In the genomic region with DNA sequence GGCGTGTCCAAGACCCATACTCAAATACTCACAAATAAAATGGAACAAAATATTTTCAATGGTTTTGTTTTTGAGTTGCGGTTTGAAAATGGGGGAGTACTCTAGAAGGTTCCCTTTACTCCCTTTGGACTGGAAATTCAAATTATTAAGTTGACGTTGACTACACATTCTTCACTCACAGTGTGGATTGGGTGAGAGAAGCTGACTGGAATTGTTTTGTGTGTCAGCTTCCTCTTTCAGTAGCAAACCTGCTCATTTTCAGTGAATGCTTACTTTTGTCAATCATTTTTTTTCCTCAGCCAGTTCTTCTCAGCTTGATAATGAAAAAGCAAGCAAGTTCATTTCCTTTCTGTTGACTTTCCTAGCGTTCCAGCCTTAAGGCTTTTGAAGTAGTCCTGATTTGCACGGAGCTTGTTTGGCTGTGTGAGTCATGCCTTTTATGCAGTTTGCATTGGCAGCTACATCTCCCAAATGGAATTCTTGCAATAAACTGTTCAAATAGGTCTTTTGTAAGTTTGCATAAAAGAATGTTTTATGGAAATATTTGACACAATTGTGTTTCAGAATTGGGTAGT, we compare ENCODE assay signal across 21 mouse cellular contexts.
DNase-seq lines count a peak whose midpoint lies in the region; TF ChIP-seq lines count a peak whose summit lies in the region.
"Had no signal": no experiment of that assay in that cellular context is flagged by ENCODE, and none has a peak within 500 bp of the region (broad histone marks: within the 10 kb centered on the region; RNA-seq: fewer than 3 reads in every experiment).

No protein-coding gene starts in this region.

- no peaks in the 10 kb centered on the region for H3K36me3 ChIP-seq in myocyte (ENCODE audit: control insufficient read depth, insufficient read depth)
- H3K36me3 ChIP-seq: forebrain, embryonic 15.5 days; midbrain, embryonic 12.5 days; neural tube, embryonic 12.5 days had no signal

- H3K27me3 ChIP-seq in myocyte (ENCODE audit: control insufficient read depth, insufficient read depth, insufficient read length): no peaks in the 10 kb centered on the region
- H3K27me3 ChIP-seq: forebrain, embryonic 15.5 days; midbrain, embryonic 12.5 days; neural tube, embryonic 12.5 days had no signal

- H3K4me3 ChIP-seq in layer of hippocampus, adult 2 months: no peak overlapping the region
- H3K4me3 ChIP-seq in myocyte: no peak overlapping the region
- H3K4me3 ChIP-seq: erythroblast, embryonic 14.5 days; forebrain, embryonic 15.5 days; midbrain, embryonic 12.5 days; neural tube, embryonic 12.5 days had no signal

- no peak for TF ChIP-seq CTCF in layer of hippocampus, adult 2 months (conservative IDR thresholded peaks at IDR 0.05)

- H3K4me2 ChIP-seq in myocyte (ENCODE audit: low read depth): peak overlapping the region; percentile 43
- H3K4me2 ChIP-seq: forebrain, embryonic 15.5 days; heart, embryonic 11.5 days; hindbrain, embryonic 14.5 days; liver, embryonic 11.5 days; midbrain, embryonic 12.5 days; neural tube, embryonic 12.5 days had no signal

- H3K27ac ChIP-seq in layer of hippocampus, adult 2 months: peak overlapping the region; percentile 33; the same call in 1 of the 2 replicates
- H3K27ac ChIP-seq: forebrain, embryonic 15.5 days; hindbrain, embryonic 14.5 days; macrophage; midbrain, embryonic 12.5 days; neural tube, embryonic 12.5 days had no signal

- no peaks in the 10 kb centered on the region for H3K79me2 ChIP-seq in myocyte (ENCODE audit: control insufficient read depth, insufficient read depth)

- TF ChIP-seq POLR2A in myocyte (IDR thresholded peaks at IDR 0.05; ENCODE audit: insufficient read length, low read depth): no peak

- DNase-seq in layer of hippocampus, adult 2 months (ENCODE audit: low spot score in 2 of 2): peak in 1 of 2 experiments; percentile 20
- no peak for DNase-seq in layer of hippocampus, adult 11-12 months (ENCODE audit: low spot score)
- DNase-seq in right cerebral cortex, adult 18-20 months: peak; percentile 37
- no peak for DNase-seq in right cerebral cortex, postnatal 4 days
- DNase-seq in cerebellum, postnatal 25 days: no peak
- DNase-seq in kidney, adult 11 months: no peak
- DNase-seq: adrenal gland, adult 8-10 months; B cell, adult 2 months; cerebellum, adult 11 months; cerebellum, postnatal 14 days; kidney, adult 9 months; kidney, postnatal 4 days had no signal

- H3ac ChIP-seq in myocyte (ENCODE audit: control insufficient read depth, insufficient read length): no peak overlapping the region

TF ChIP-seq in myocyte, 11 proteins besides CTCF, POLR2A, EP300 and RAD21:
- no peak for TF ChIP-seq SRF (IDR thresholded peaks at IDR 0.05; ENCODE audit: control insufficient read depth, insufficient read length, low read depth)
- no peak for TF ChIP-seq REST (IDR thresholded peaks at IDR 0.05; ENCODE audit: insufficient read depth, insufficient read length)
- TF ChIP-seq E2F4 (IDR thresholded peaks at IDR 0.05; ENCODE audit: insufficient read depth): no peak
- TF ChIP-seq MYOD1 (IDR thresholded peaks at IDR 0.05; ENCODE audit: control insufficient read depth in 1 of 3, insufficient read length in 2 of 3, low read depth in 2 of 3): no peak
- no peak for TF ChIP-seq TCF12 (IDR thresholded peaks at IDR 0.05; ENCODE audit: insufficient read depth, poor library complexity, severe bottlenecking)
- no peak for TF ChIP-seq MYOG (IDR thresholded peaks at IDR 0.05; ENCODE audit: control insufficient read depth in 1 of 3, insufficient read depth in 1 of 3, insufficient read length in 2 of 3, low read depth in 2 of 3)
- no peak for TF ChIP-seq MAX (IDR thresholded peaks at IDR 0.05; ENCODE audit: low read depth)
- TF ChIP-seq USF1 (IDR thresholded peaks at IDR 0.05; ENCODE audit: low read depth): no peak
- no peak for TF ChIP-seq POLR2AphosphoS2 (IDR thresholded peaks at IDR 0.05; ENCODE audit: insufficient read length, low read depth)
- no peak for TF ChIP-seq CEBPB (IDR thresholded peaks at IDR 0.05; ENCODE audit: insufficient read depth, poor library complexity, severe bottlenecking)
- no peak for TF ChIP-seq TCF3 (IDR thresholded peaks at IDR 0.05; ENCODE audit: insufficient read length, low read depth)
